Mouse (Mus musculus) layer of hippocampus, adult 18-20 months (tissue): ENCODE measurements around the gene Asf1a. TPM values are rescaled to one million over a fixed set of nuclear protein-coding genes. Genes with fewer than 3 reads are reported as not detected.
"Not testable (repeated sequence)": the region's sequence is repeated elsewhere in the genome, so short reads cannot be mapped to it uniquely, and the experiment has no call there.

Experiments used
- DNase-seq, 2 experiments: peaks; one replicate each; pipeline ENCODE4 v3.0.0; 2022; ENCODE audit warnings: low spot score in 2 of 2
- long read RNA-seq: library from polyadenylated mRNA; stranded (forward); transcript quantifications from one replicate; pipeline ENCODE4 v2.0.0, GENCODE M21; 2021
- total RNA-seq, 2 experiments: library from RNA; stranded (reverse); gene quantifications; 2 replicates each; pipeline ENCODE4 v1.2.3; 2021

Asf1a gene
- 10 to 100 TPM; 22.7 to 25.0 TPM for total RNA-seq
- long read RNA-seq, transcript Asf1a-201 (4 exons, 2,201 nt): major isoform, 7 of 7 reads
- long read RNA-seq, partial matches to known transcripts: 0 of 7 reads
- long read RNA-seq, other reads (novel, unspliced or antisense): 0 of 7 reads

DNA sequence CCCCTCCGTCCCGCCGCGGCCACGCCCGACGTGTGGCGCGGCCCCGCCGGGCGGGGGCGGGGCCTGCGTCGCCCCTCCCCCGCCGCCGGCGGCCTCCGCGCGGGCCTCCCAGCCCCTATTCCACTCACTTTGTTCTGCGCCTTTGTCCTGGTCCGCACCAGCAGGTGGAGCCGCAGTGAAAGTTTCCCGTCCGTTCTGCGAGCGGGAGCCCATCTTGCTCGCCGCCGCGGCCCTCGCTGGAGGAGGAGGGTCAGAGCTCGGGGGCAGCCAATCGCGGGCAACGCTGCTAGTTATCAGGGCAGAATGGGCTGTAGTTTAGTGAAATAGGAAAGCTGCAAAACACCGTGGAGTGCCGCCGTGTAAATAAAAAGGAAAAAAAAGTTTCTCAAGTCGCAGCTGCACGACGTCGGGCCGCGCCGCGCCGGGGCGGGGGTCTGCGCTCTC lies at the start of gene Asf1a:
TSS of gene Asf1a (plus strand) at position 81 of the 444 bp plus-strand sequence.
- DNase-seq: peak; percentile 96 to 98

DNA sequence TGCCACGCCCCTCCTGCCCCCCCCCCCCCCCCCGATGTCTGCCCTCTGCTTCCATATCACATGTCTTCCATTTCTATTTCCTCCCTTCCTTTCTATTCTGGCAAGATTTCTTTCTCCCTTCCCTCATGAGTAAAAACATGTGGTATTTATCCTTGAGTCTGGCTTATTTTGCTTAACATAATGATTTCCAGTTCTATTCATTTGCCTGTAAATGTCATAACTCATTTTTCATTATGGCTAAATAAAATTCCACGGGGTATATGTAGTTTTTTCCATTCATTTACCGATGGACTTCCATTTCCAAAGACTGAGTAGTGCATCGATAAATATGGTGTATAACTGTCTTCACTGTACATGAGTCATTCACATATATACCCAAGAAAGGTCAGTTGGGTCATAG lies 34.6 kb upstream of the Asf1a start:
- DNase-seq: no peak

DNA sequence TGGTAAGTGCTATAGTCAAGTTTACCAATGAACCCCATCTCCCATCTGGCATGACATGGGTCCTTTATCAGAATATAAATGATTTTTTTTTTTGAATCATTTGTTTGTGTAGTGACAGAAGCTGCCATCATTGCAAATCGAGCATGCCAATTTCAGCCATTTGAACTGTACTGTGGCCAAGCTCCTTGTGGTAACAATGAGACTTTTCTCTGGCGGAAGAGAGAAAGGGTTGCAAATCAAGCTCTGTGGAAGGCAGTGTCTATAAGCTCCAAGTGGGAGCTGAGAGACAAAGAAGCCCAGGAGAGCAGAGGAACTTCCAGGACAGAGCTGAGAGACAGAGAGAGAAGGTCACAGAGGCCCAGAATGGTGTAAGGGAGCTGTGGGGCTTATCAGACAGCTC lies 31.0 kb upstream of the Asf1a start:
- no peak for DNase-seq

DNA sequence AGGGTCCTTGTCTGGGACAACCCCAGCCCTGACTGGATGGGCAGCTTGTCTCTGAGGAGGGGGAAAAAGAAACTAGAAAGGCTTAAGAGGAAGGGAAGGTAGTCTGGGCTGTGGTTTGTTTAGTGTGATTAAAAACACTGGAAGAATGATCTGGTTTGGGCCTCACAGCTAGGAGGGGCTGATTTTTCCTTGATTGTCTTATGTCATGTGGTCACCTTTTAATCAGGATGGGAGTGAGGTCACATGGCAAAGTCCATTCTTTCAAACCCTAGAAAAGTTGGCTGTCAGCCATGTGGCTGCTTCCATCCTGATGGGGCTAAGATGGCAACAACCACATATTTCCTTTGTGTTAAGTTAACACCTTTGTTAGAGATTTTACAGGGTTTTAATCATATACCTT lies 28.0 kb upstream of the Asf1a start:
- DNase-seq: no peak

DNA sequence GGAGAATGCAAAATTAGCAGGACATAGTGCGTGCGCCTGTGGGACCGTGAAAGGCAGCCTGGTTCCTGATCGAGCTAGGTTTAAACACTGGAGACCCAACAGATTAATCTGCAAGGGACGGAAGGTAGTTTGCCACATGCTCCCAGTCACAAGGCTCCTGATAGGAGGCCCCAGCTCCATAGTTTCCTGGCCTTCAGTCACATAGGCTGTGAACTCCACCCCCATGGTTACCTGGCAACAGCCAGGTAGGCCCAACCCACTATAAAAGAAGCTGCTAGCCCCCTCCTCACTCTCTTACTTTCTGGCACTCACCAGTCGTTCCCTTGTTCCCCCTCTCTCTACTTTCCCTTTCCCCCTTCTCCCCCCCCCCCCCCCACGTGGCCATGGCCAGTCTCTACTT lies 16.4 kb upstream of the Asf1a start:
- no peak for DNase-seq

DNA sequence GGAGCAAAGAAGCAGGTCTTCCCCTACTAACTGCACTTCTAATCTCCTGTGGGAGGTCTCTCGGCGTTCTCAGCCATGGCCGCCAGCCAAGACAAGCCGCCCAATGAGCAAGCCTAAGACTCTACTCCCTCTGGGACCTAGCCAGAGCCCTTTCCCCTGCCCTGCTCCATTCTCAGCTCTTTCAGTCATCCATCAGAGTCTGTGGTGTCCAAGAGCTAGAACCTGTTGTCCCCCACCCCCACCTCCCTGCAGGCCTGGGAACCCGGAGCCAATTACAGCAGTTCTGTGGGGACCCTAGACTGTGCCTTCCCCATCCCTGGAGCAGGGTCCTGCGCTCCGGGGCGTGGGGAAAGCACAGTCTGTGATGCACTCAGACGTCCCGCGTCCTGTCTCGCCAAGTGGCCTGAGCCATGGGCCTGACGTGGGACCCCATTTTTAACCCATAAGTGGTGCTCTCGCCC lies 15.9 kb upstream of the Asf1a start:
- DNase-seq: peak in 1 of 2 experiments; percentile 55

DNA sequence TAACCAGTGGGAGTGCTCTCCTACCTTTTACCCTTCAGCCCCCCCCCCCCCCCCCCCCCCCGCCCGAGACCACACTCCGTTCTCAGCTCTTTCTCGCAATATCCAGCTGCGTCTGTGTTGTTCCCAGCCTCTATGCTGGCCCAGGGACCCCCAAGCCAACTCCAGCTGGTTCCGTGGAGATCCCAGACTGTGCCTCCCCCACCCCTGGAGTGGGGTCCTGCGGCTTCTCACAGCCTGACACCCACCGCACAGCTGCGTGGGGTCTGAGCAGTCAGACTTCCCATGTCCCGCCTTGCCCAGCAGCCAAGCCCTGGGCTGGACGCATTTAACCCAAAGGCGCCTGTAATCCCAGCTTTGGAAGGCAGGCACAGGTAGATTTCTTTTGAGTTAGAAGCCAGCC lies 15.5 kb upstream of the Asf1a start:
- DNase-seq: no peak

DNA sequence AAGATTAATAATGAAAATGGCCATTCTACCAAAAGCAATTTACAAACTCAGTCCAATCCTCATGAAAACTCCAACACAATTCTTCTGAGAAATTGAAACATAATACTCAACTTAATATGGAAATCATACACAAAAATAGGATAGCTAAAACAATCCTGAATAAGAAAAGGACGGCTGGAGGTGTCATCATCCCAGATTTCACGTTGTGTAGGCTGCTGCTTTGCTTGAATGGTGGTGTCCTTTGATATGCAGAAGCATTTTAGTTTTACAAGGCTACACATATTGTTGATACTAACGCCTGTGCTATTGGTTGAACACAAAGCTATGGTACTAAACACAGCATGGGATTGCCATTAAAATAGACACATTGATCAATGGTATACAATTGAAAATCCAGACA lies 10.8 kb upstream of the Asf1a start:
- no peak for DNase-seq

DNA sequence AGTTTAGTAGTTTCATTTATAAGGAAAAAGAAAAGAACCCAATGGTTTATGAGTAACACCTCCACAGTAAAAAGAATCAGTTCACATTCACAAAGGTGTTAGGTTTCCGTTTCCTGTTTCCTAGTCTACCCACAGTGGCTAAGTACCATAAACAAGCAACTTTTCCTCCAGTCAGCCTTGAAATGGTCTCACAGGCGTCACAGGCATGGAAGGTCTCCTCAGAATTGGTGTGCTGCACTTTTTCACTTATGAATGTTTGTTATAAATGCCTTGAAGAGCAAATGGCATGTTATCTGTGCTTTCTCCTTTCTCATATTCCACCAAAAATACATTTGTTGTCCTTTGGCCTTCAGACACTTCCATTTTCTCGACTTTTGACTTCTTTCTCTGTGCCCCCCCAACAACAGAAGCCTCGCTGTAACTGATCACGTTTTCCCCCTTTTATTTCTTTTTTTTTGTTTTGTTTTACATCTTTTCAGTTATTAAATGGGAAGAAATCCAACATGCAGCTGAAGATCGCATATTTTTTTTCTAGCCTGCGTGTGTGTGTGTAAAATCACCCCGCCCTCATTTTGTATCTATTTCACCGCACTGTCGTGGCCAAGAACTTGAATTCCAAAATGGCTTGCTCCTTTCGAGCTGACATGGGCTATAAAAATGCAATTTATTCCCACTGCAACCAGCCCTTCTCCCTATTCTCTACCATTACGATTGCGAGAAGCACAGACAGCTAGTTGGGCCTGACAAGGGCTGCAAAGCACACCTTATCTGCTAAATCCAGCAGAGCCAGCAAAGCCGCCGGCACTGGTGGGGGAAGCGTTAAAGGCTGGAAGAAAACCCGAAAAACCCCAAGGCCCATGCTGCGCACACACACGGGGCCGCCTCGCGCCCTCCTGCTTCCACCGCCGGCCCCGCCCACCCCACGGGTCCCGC lies 547 bp upstream of the Asf1a start:
- DNase-seq: no peak

DNA sequence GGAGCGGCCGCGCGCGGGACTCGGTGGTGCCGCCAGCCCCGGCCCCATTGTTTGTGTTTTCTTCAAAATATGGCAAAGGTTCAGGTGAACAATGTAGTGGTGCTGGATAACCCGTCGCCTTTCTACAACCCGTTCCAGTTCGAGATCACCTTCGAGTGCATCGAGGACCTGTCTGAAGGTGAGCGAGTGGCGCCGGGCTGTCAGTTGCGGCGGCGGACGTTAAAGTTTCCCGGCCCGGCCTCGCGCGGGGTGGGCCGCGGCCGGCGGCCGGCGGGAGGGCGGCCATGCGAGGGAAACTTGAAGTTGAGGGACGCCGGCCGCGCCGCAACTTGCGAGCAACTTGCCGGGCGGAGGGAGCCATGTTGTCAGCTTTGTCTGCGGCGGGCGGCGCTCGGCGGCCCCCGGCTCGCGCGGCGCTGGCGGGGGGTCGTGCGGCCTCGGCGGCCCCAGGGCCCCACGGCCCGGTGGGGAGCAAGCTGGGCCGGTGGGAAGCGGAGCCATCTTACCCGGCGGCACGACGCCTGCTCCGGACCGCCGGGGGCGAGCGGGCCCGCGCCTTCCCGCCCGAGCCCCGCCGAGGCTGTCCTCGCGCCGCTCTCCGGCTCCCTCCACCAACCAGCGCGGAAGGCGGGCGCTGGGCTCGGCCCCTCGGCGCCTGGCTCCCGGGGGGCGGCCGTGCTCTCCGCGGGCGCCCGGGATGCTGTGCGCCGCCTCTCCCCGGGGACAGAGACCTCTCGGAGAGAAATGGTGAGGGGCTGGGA lies 744 bp downstream of the Asf1a start:
- peak; percentile 21 to 51 for DNase-seq

DNA sequence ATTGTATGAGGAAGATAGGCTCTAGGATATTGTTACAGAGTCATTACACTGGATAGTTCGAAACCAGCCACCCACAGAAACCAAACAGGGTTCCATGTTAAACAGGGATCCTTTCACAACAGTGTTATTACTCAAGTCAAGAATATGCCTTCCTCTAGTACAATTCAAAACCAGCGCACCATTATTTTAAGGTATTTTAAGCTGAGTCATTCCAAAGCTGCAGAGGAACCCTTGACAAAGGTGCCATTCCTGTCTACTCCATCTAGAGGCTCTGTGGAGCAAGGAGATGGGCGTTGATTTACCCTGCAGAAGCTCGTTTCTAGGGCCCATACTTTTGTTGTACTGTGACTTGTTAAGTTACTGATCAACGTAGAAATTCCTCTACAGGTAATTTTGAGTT lies 2.3 kb downstream of the Asf1a start:
- DNase-seq: no peak

DNA sequence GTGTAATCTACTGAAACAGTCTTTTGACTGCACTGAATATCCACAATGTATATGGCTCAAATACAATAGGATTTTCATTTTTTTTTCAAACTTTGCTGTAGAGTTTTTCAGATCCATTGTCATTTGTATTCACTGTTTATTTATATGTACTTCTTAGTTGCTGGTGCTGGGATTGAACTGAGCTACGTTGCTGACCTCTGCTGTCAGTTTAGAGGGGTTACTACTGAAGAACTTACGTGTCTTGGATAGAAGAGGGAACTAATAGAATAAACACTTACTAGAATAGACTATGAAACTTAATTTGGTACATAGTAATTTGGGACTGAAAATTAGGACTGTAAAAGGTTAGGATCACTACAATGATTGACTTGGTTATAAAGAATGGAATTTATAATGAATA lies 8.8 kb downstream of the Asf1a start:
- DNase-seq: no peak

DNA sequence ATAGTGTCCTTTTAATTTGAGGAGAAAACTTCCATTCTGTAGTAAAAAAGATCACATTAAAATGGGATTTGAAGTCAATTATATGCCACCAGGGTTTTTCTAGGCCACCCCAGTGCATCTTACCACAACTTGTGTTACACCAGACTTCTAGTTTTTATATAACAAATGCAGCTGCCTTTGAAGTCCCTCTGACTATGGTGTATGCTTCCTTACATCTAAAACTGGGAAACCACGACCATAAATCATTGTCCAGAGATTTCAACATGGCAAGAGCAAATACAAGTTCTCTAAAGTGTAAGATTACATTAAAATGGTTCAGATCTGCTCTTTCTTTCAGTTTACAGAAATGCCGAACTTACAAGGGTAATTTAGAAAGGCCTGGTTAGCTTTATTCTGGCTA lies 11.7 kb downstream of the Asf1a start:
- no peak for DNase-seq

DNA sequence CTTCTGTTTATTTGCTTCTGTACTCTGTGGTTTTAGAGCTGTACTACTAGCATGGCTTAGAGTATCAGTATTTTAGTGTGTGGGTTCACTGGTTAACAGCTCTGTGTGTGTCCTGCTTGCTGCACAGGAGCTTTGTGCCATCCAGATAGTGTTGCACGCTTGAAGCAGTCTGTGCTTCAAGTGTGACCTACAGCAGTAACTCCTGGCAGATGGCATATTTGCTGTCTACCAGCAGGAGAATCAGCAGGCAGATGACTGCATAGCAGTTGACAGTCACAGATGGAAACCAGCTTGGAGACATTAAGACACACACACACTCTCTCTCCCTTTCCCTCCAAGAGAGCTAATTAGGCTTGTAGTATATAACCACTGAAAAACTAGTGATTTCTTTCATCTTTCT lies 15.6 kb downstream of the Asf1a start:
- peak; percentile 72 to 82 for DNase-seq

DNA sequence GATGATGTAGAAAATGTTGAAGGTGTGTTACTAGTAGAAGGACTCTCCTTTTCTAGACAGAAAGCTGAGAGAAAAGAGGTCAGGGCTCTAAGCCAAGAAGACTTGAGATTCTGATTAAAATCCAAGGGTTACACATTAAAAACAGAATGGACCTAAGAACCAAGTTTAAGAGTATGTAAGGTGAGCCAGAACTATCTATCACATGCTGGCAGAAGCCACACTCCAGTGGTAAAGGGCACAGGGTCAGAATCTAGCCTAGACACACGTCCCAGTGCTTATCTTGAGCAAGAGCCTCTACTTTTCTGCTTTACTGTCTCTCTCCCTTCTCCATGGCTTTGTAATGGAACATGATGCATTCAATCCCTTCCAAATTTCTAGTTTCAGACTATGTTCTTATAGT lies 17.4 kb downstream of the Asf1a start:
- DNase-seq: no peak

DNA sequence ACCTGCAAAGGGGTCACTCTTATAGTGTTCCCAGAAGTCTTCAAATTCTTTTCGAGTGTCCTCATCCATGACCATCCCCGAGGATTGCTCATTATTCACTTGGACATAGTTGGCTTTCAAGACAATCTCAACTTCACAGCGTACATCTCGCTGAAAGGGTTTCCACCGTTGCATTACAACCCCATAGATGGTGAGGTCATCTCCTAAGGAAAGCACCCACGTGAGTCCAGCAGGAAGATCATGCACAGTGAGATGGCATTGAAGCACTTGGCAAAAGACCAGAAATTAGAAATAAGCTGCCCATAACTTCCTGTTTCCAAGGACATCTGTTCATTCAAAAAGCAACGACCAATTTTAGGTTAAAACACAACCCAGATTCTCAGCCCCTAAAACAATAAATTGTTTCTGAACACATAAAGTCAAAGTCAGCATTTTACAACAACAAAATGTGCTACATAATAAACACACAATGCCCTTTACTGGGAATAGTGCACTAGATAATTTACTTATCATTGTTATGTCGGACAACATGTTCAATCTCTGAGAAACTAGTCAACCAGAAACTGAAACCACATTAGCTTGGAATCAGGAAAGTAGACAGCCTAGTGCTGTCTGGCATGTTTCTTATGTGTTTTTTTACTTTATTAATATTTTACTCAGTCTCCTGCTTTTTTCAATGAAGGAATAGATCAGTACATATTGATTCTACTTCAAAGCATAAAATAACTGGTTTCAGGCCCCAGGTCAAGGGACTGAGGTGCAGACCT lies 19.5 kb downstream of the Asf1a start:
- DNase-seq: no peak

DNA sequence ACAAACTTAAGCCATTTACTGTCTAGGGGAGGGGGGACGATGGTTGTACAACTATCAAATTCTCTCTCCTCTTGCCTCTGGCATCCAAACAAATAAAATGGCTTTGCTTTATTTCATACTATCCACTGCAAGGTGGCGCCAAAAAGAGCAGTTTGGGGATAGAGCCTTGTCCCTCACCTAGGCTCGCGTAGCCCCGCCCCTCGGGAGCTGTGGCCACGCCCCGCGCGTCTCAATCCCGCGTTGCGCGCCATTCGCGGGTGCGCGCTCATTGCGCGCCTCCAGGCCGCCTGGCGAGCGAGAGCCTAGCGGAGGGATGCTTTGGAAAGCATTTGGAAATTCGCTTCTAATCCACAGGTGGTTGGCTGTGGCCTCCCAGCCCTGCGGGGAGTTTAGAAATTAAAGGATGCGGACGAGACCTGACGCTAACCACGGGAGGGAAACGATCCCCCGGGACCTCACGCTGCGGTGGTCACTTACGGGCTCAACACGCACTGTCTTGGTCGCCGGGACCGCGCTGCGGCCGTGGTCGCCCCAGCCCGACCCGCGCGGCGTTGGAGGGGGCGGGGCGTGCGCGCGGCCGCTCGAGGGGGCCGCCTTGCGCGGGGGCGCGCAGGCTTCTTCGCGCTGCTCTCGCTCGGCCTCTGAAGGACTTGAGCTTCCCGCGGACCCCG lies 32.8 kb downstream of the Asf1a start:
- peak; percentile 81 to 89 for DNase-seq

DNA sequence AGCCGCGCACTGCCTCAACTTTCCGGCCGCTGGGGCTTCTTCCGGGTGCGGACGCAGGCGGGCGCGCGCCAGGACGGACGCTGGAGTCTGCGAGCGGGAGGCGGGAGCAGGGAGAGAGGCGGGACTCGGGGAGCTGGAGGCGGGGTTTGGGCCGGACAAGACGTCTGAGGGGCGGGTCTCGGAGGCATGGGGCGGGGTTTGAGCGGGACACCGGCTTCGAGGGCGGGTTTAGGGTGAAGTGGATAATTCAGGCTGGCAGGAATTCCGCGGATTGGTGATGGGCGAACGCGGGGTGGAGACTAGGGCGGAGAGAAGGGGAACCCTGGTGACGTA lies 33.3 kb downstream of the Asf1a start:
- peak; percentile 94 to 96 for DNase-seq

DNA sequence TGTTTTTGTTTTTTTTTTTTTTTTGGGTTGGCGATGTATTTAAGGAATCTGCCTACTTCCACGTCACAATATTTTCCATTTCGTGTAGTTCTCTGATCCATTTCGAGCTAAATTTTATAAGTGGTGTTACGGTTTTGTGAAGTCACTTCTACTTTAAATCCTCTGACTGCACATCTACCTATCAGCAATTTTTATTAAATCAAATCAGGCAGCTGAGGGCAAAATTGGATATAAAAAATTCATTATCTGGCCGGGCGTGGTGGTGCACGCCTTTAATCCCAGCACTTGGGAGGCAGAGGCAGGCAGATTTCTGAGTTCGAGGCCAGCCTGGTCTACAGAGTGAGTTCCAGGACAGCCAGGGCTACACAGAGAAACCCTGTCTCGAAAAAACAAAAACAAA lies 33.8 kb downstream of the Asf1a start, which contains the start of gene Mcm9:
TSS of gene Mcm9 (minus strand) at position 101 of the 400 bp plus-strand sequence.
- DNase-seq: not testable (repeated sequence)

DNA sequence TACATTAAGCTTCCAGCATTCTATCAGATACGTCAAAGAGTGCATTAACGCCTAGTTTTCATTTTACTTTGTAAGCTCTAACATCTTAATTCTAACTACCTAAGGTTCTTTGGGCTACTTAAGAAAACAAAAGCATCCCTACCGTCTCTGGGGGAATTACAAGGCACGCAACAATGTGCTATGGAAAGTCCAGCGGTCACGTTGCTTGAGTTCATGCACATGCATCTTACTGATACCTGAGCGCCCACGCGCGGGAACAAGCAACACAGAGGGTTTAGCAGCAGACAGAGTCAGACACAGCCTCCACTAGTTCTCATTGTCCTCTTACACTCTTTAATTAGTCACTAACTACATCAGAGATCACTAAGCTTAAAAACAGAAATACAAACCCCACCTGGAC lies 37.6 kb downstream of the Asf1a start:
- DNase-seq: no peak
